7 mouse cellular contexts compared by ENCODE assay signal in genomic region chr5:113901074-113901571, GRCm38 (mm10). TPM values are rescaled to one million over a fixed set of nuclear protein-coding genes. Genes with fewer than 3 reads are reported as not detected.
DNase-seq lines count a peak whose midpoint lies in the region.

No protein-coding gene starts in this region.

- peak; percentile 50 to 60 for DNase-seq in left cerebral cortex, adult 18-20 months (ENCODE audit: low spot score in 2 of 2)
- DNase-seq in left cerebral cortex, adult 9 months (ENCODE audit: low spot score in 2 of 2), result no peak
- peak; percentile 49 for DNase-seq in NIH3T3 (ENCODE audit: low read depth)
- DNase-seq in heart, postnatal 10 days, result peak; percentile 59 to 66
- DNase-seq in lung, postnatal 36 days, result peak; percentile 74
- DNase-seq in testis, postnatal 14 days (ENCODE audit: low spot score), result no peak
- DNase-seq in thymus, postnatal 14 days, result no peak

- intact Hi-C loops in heart, postnatal 10 days (cut with DNase I), result no loop called here

RNA-seq across cellular contexts. Expression of gene Coro1c, which starts 7.4 kb away (rescaled TPM):
- total RNA-seq in left cerebral cortex, adult 18-20 months (2021), result 10 to 100 TPM; 86.7 to 88.5 TPM
- 10 to 100 TPM; 73.1 to 76.1 TPM for total RNA-seq in heart, postnatal 10 days (2021)

Comparison
In these comparisons a context has a peak if more than half of its experiments do, and no peak if none do; other contexts are left out.
1. DNase-seq: peak in left cerebral cortex, adult 18-20 months (2 of 2), NIH3T3 (single experiment), heart, postnatal 10 days (2 of 2) and lung, postnatal 36 days (single experiment); none in left cerebral cortex, adult 9 months (0 of 2), testis, postnatal 14 days (single experiment) and thymus, postnatal 14 days (single experiment).